Mouse (Mus musculus) 3T3-L1 (cell line): ENCODE data around the gene Gmnn.

ENCODE experiments used
- DNase-seq: peaks from one replicate; pipeline ENCODE4 v3.0.0-alpha.2; 2015; ENCODE audit warnings: low read depth, low spot score

Gmnn gene

DNA sequence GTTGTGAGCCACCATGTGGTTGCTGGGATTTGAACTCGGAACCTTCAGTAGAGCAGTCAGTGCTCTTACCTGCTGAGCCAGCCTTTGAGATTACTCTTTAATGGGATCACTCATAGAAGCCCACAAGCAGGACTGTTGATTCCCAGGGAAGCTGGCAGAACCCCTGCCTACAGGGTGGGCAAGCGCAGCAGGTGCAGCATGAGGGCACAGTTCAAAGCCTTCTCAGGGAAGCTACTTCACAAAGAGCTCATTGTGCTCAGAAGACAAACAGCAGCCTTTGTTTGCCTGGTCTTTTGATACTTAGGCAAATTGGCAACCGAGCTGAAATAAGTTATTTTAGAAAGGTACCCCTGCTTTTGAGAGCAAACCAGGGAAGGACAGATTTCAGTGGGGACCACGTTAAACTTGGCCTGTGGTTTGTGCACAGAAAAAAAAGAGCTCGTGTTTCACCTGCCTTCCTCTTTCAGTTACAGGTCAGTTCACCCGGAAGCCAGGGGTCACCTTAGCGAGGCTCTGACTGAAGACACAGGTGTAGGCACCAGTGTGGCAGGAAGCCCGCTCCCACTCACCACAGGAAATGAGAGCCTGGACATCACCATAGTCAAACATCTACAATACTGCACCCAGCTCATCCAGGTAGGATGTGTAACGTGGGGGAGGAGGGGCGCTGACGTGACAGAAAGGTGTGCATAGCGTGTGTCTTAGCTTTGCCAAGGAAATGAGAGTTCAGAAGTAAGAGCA lies 51.9 kb downstream of the Gmnn start:
- no peak for DNase-seq

GRCm38 (mm10) chr13:24702128-24702527 lies 59.6 kb downstream of the Gmnn start:
- DNase-seq, result no peak
